Mouse (Mus musculus): ENCODE data around the gene Noct.

GRCm38 (mm10) chr3:51204897-51205296 lies 19.4 kb upstream of the Noct start:
- no peak for TF ChIP-seq MAFK (IDR thresholded peaks at IDR 0.05; ENCODE audit: insufficient read depth, low read depth, low read length)
- no peak for TF ChIP-seq HCFC1 (IDR thresholded peaks at IDR 0.05; ENCODE audit: borderline replicate concordance, insufficient read depth, low read length)
